Mouse (Mus musculus) MEL (cell line): ENCODE data around the gene Il10. TPM values are rescaled to one million over a fixed set of nuclear protein-coding genes. Genes with fewer than 3 reads are reported as not detected.

Source experiments
- DNase-seq: peaks from one replicate; pipeline ENCODE4 v3.0.0; 2011; ENCODE audit warnings: low read depth, low spot score
- H3K27ac ChIP-seq: 2 replicates; pipeline ENCODE4 v1.5.1; 2012; ENCODE audit warnings: low read depth, mild to moderate bottlenecking, control low read depth, low read length, moderate library complexity; ENCODE audit not compliant: control insufficient read depth
- H3K27me3 ChIP-seq, 2 experiments: fragments of 150-350 bp in 1 of 2; sonication (generic) in 1 of 2; 2 replicates each; pipeline ENCODE4 v1.6.1; 2012; ENCODE audit warnings: low read length in 2 of 2, mild to moderate bottlenecking in 2 of 2, improper control_type of control experiment in 1 of 2, moderate library complexity in 1 of 2; ENCODE audit not compliant: insufficient read depth in 2 of 2, control insufficient read depth in 1 of 2
- H3K36me3 ChIP-seq, 2 experiments: 2 replicates each; pipeline ENCODE4 v1.6.1; 2012 to 2014; ENCODE audit warnings: low read length in 2 of 2, improper control_type of control experiment in 1 of 2, inconsistent platforms in 1 of 2, mild to moderate bottlenecking in 1 of 2; ENCODE audit not compliant: insufficient read depth in 2 of 2, control insufficient read depth in 1 of 2
- H3K4me1 ChIP-seq, 2 experiments: fragments of 150-350 bp in 1 of 2; sonication (generic) in 1 of 2; 2 replicates each; pipeline ENCODE4 v1.6.1; 2012; ENCODE audit warnings: low read length in 2 of 2, improper control_type of control experiment in 1 of 2, mild to moderate bottlenecking in 1 of 2; ENCODE audit not compliant: insufficient read depth in 2 of 2, control insufficient read depth in 1 of 2
- H3K4me3 ChIP-seq, 2 experiments: fragments of 150-350 bp in 1 of 2; sonication (generic) in 1 of 2; 2 replicates each; pipeline ENCODE4 v1.5.1; 2012; ENCODE audit warnings: low read depth in 2 of 2, low read length in 2 of 2, mild to moderate bottlenecking in 2 of 2, moderate library complexity in 2 of 2, control low read depth in 1 of 2, improper control_type of control experiment in 1 of 2; ENCODE audit not compliant: control insufficient read depth in 1 of 2, insufficient read depth in 1 of 2
- H3K79me2 ChIP-seq: 2 replicates; pipeline ENCODE4 v1.6.1; 2012; ENCODE audit warnings: mild to moderate bottlenecking, low read length, moderate library complexity; ENCODE audit not compliant: control insufficient read depth, poor library complexity, insufficient read depth
- H3K9ac ChIP-seq: 2 replicates; pipeline ENCODE4 v1.6.1; 2012; ENCODE audit warnings: low read depth, mild to moderate bottlenecking, control low read depth, low read length, moderate library complexity; ENCODE audit not compliant: control insufficient read depth, poor library complexity, severe bottlenecking
- H3K9me3 ChIP-seq: fragments of 150-350 bp; sonication (generic); replicated peaks from 2 replicates; pipeline ENCODE4 v1.6.1; 2012; ENCODE audit warnings: mild to moderate bottlenecking, low read length, improper control_type of control experiment, moderate library complexity; ENCODE audit not compliant: insufficient read depth
- BHLHE40 ChIP-seq: IDR thresholded peaks from 2 replicates; pipeline ENCODE4 v1.6.1; 2012; ENCODE audit warnings: low read depth, mild to moderate bottlenecking, inconsistent platforms, low read length, improper control_type of control experiment, borderline replicate concordance
- CHD1 ChIP-seq: IDR thresholded peaks from 2 replicates; pipeline ENCODE4 v1.6.1; 2012; ENCODE audit warnings: low read depth, mild to moderate bottlenecking, inconsistent platforms, low read length, improper control_type of control experiment
- CHD2 ChIP-seq: IDR thresholded peaks from 2 replicates; pipeline ENCODE4 v1.6.1; 2011; ENCODE audit warnings: low read length, improper control_type of control experiment
- ELF1 ChIP-seq: IDR thresholded peaks from 2 replicates; pipeline ENCODE4 v1.6.1; 2014; ENCODE audit warnings: low read depth, mild to moderate bottlenecking, inconsistent platforms, low read length, improper control_type of control experiment, moderate library complexity
- EP300 ChIP-seq, 2 experiments: IDR thresholded peaks; 2 replicates each; pipeline ENCODE4 v1.6.1; 2011; ENCODE audit warnings: improper control_type of control experiment in 2 of 2, low read length in 2 of 2, low read depth in 1 of 2, mild to moderate bottlenecking in 1 of 2
- ETS1 ChIP-seq: IDR thresholded peaks from 2 replicates; pipeline ENCODE4 v1.6.1; 2012; ENCODE audit warnings: low read depth, mild to moderate bottlenecking, inconsistent platforms, low read length, improper control_type of control experiment, moderate library complexity
- GABPA ChIP-seq: IDR thresholded peaks from 2 replicates; pipeline ENCODE4 v1.6.1; 2012; ENCODE audit warnings: low read depth, mild to moderate bottlenecking, inconsistent platforms, low read length, improper control_type of control experiment, moderate library complexity
- JUND ChIP-seq: IDR thresholded peaks from 2 replicates; pipeline ENCODE4 v1.6.1; 2011; ENCODE audit warnings: low read depth, mild to moderate bottlenecking, improper control_type of control experiment, low read length
- MAX ChIP-seq: IDR thresholded peaks from 2 replicates; pipeline ENCODE4 v1.6.1; 2011; ENCODE audit warnings: low read length, improper control_type of control experiment
- MAZ ChIP-seq: IDR thresholded peaks from 2 replicates; pipeline ENCODE4 v1.6.1; 2012; ENCODE audit warnings: low read depth, mild to moderate bottlenecking, inconsistent platforms, low read length, improper control_type of control experiment
- MEF2A ChIP-seq: IDR thresholded peaks from 2 replicates; pipeline ENCODE4 v1.6.1; 2014; ENCODE audit warnings: low read depth, mild to moderate bottlenecking, inconsistent platforms, low read length, improper control_type of control experiment; ENCODE audit not compliant: poor library complexity, insufficient replicate concordance, severe bottlenecking; ENCODE audit errors: extremely low read depth
- MXI1 ChIP-seq: IDR thresholded peaks from 2 replicates; pipeline ENCODE4 v1.6.1; 2011; ENCODE audit warnings: mild to moderate bottlenecking, low read depth, low read length, improper control_type of control experiment
- MYB ChIP-seq: IDR thresholded peaks from 2 replicates; pipeline ENCODE4 v1.6.1; 2011; ENCODE audit warnings: mild to moderate bottlenecking, low read depth, low read length, improper control_type of control experiment
- MYC ChIP-seq: IDR thresholded peaks from 2 replicates; pipeline ENCODE4 v1.6.1; 2011; ENCODE audit warnings: low read depth, mild to moderate bottlenecking, low read length, improper control_type of control experiment, moderate library complexity
- NELFE ChIP-seq: IDR thresholded peaks from 2 replicates; pipeline ENCODE4 v1.6.1; 2011; ENCODE audit warnings: low read depth, low read length, improper control_type of control experiment
- NRF1 ChIP-seq: IDR thresholded peaks from 2 replicates; pipeline ENCODE4 v1.6.1; 2014; ENCODE audit warnings: low read depth, mild to moderate bottlenecking, inconsistent platforms, low read length, improper control_type of control experiment, moderate library complexity; ENCODE audit not compliant: poor library complexity, insufficient read depth, severe bottlenecking
- POLR2AphosphoS2 ChIP-seq: IDR thresholded peaks from 2 replicates; pipeline ENCODE4 v1.6.1; 2011; ENCODE audit warnings: low read length, improper control_type of control experiment
- POLR2AphosphoS5 ChIP-seq: IDR thresholded peaks from 2 replicates; pipeline ENCODE4 v1.6.1; 2012; ENCODE audit warnings: low read depth, borderline replicate concordance, mild to moderate bottlenecking, inconsistent platforms, low read length, moderate library complexity, mixed read lengths
- RAD21 ChIP-seq: IDR thresholded peaks from 2 replicates; pipeline ENCODE4 v1.6.1; 2011; ENCODE audit warnings: mild to moderate bottlenecking, low read depth, low read length, improper control_type of control experiment
- SIN3A ChIP-seq: IDR thresholded peaks from 2 replicates; pipeline ENCODE4 v1.6.1; 2012; ENCODE audit warnings: low read length, improper control_type of control experiment, inconsistent platforms
- TAL1 ChIP-seq: IDR thresholded peaks from 2 replicates; pipeline ENCODE4 v1.6.1; 2012; ENCODE audit warnings: mild to moderate bottlenecking, inconsistent platforms, low read length, moderate library complexity, mixed read lengths
- TBP ChIP-seq: IDR thresholded peaks from 2 replicates; pipeline ENCODE4 v1.8.0; 2011; ENCODE audit warnings: low read depth, low read length, improper control_type of control experiment
- TCF12 ChIP-seq: IDR thresholded peaks from 2 replicates; pipeline ENCODE4 v1.6.1; 2014; ENCODE audit warnings: low read depth, mild to moderate bottlenecking, inconsistent platforms, low read length, improper control_type of control experiment, moderate library complexity
- USF1 ChIP-seq: IDR thresholded peaks from 2 replicates; pipeline ENCODE4 v1.6.1; 2014; ENCODE audit warnings: low read depth, mild to moderate bottlenecking, inconsistent platforms, low read length, improper control_type of control experiment, moderate library complexity
- USF2 ChIP-seq, 2 experiments: IDR thresholded peaks; 2 replicates each; pipeline ENCODE4 v1.6.1; 2011 to 2012; ENCODE audit warnings: improper control_type of control experiment in 2 of 2, low read length in 2 of 2, borderline replicate concordance in 1 of 2, inconsistent platforms in 1 of 2, low read depth in 1 of 2, mild to moderate bottlenecking in 1 of 2; ENCODE audit not compliant: insufficient read depth in 1 of 2
- ZC3H11A ChIP-seq: IDR thresholded peaks from 2 replicates; pipeline ENCODE4 v1.6.1; 2012; ENCODE audit warnings: low read depth, mild to moderate bottlenecking, inconsistent platforms, low read length, improper control_type of control experiment
- ZKSCAN1 ChIP-seq: IDR thresholded peaks from 2 replicates; pipeline ENCODE4 v1.6.1; 2012; ENCODE audit warnings: low read depth, mild to moderate bottlenecking, inconsistent platforms, low read length, improper control_type of control experiment, moderate library complexity
- ZMIZ1 ChIP-seq: IDR thresholded peaks from 2 replicates; pipeline ENCODE4 v1.6.1; 2012; ENCODE audit warnings: low read depth, mild to moderate bottlenecking, inconsistent platforms, low read length, improper control_type of control experiment, moderate library complexity
- ZNF384 ChIP-seq: IDR thresholded peaks from 2 replicates; pipeline ENCODE4 v1.6.1; 2012; ENCODE audit warnings: low read depth, mild to moderate bottlenecking, inconsistent platforms, low read length, improper control_type of control experiment
- polyA plus RNA-seq, 2 experiments: library from polyadenylated mRNA; stranded (reverse) in 1 of 2; unstranded in 1 of 2; fragments of >175 nt in 1 of 2; fragments of >200 nt in 1 of 2; gene quantifications; 2 replicates each; pipeline versions ENCODE4 v1.2.1 to v1.2.4; 2012; ENCODE audit warnings: low replicate concordance in 2 of 2, low read depth in 1 of 2; ENCODE audit not compliant: insufficient read length in 2 of 2, insufficient read depth in 1 of 2, missing spikeins in 1 of 2
- total RNA-seq: library from RNA; depleted of rRNA; stranded (reverse); fragments of 300-350 nt; gene quantifications from 2 replicates; pipeline ENCODE4 v1.2.3, GENCODE M21; 2012

Gene Il10
- total and polyA plus RNA-seq, 3 experiments, result not detected

- H3K36me3 ChIP-seq, result peaks cover 0 to 26% of the 10 kb centered on the region in 2 experiments; a peak in 2 of 4 replicates
- peaks cover 18% of the 10 kb centered on the region for H3K79me2 ChIP-seq
- no peak overlapping the region for H3K4me3 ChIP-seq
- no peak for TF ChIP-seq EP300 (IDR thresholded peaks at IDR 0.05; ENCODE audit: low read depth in 1 of 2, low read length in 2 of 2)
- TF ChIP-seq BHLHE40, result no peak
- TF ChIP-seq MXI1, result no peak
- no peak for TF ChIP-seq ETS1
- no peak for TF ChIP-seq MAX
- no peak for TF ChIP-seq ZNF384
- no peak for TF ChIP-seq ZMIZ1
- no peak for TF ChIP-seq POLR2AphosphoS2
- no peak for TF ChIP-seq ZKSCAN1
- no peak for TF ChIP-seq CHD2
- TF ChIP-seq TBP, result no peak
- no peak for TF ChIP-seq NELFE
- TF ChIP-seq, all 39 proteins: peak for 0
- no peak for DNase-seq
- H3K4me1 ChIP-seq, result peaks cover 25 to 38% of the 10 kb centered on the region in 2 experiments
- H3K27me3 ChIP-seq, result no peaks in the 10 kb centered on the region
- no peaks in the 10 kb centered on the region for H3K9me3 ChIP-seq
- H3K27ac ChIP-seq, result no peak overlapping the region
- H3K9ac ChIP-seq, result no peak overlapping the region
Observed at GRCm38 (mm10) chr1:131072376-131072990, 52.8 kb downstream of the Il10 start.

DNA sequence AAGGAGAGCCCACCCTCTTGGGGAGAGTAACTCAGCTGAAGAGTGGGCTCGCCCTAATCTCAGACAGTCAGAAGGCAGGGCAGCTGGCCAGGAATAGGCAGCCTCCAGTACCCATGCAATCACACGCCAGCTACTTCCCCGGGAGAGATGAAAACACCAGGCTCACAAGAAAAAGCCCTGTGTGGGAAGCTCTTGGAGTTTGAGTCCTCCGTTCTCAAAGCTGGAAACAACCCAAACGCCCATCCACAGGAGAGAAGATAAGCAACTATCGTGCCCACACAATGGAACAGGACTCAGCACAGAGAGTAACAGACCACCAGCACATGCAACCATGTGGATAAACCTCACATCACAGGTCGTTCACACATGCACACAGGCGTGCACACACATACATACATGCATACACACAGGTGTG, 54.9 kb downstream of the Il10 start:
- Histone ChIP-seq H3K27ac (peak overlapping the region; percentile 27), H3K4me1 (peaks cover 17 to 28% of the 10 kb centered on the region in 2 experiments), H3K9me3 (no peaks in the 10 kb centered on the region), H3K79me2 (peaks cover 22% of the 10 kb centered on the region), H3K36me3 (peaks cover 0 to 20% of the 10 kb centered on the region in 2 experiments; a peak in 2 of 4 replicates), H3K9ac (no peak overlapping the region), H3K27me3 (no peaks in the 10 kb centered on the region), H3K4me3 (0 out of 4 replicates have a peak overlapping the region, but pooled peaks of 1 of the 2 experiments have one; percentile 8)
- DNase-seq, result peak; percentile 81
- no peak for TF ChIP-seq NRF1
- TF ChIP-seq GABPA, result no peak
- TF ChIP-seq MAZ, result no peak
- no peak for TF ChIP-seq MEF2A
- TF ChIP-seq POLR2AphosphoS5, result peak; percentile 59; the same call in 1 of the 2 replicates
- no peak for TF ChIP-seq ELF1
- TF ChIP-seq BHLHE40, result 0 out of 2 replicates have a peak, but pooled peaks have one; percentile 22
- no peak for TF ChIP-seq ZC3H11A
- no peak for TF ChIP-seq MYB
- no peak for TF ChIP-seq TBP
- TF ChIP-seq TCF12, result peak; percentile 73
- no peak for TF ChIP-seq ZKSCAN1
- TF ChIP-seq USF1, result no peak
- no peak for TF ChIP-seq JUND
- TF ChIP-seq EP300 (IDR thresholded peaks at IDR 0.05; ENCODE audit: low read depth in 1 of 2, low read length in 2 of 2), result peak; percentile 65 to 81
- peak; percentile 75 for TF ChIP-seq TAL1
- no peak for TF ChIP-seq CHD2
- peak; percentile 66; the same call in 1 of the 2 replicates for TF ChIP-seq MYC
- TF ChIP-seq MAX, result peak; percentile 71
- peak; percentile 66; the same call in 1 of the 2 replicates for TF ChIP-seq MXI1
- no peak for TF ChIP-seq USF2 (IDR thresholded peaks at IDR 0.05; ENCODE audit: borderline replicate concordance in 1 of 2, insufficient read depth in 1 of 2, low read depth in 1 of 2, low read length in 2 of 2)
- TF ChIP-seq SIN3A, result 0 out of 2 replicates have a peak, but pooled peaks have one; percentile 55
- TF ChIP-seq NELFE, result no peak
- TF ChIP-seq RAD21, result no peak
- no peak for TF ChIP-seq CHD1
